Mouse (Mus musculus) heart, embryonic 13.5 days (tissue): Measurements from ENCODE around the gene Med31. TPM values are rescaled to one million over a fixed set of nuclear protein-coding genes. Genes with fewer than 3 reads are reported as not detected.
A peak's percentile ranks its signal among the peaks of the same experiment; 100 is the strongest.

Experiments
- ATAC-seq: fragments of 200-750 bp; cut with Nextera tagmentation; 2 replicates; pipeline ENCODE4 v1.8.0; 2017; ENCODE audit warnings: moderate TSS enrichment; ENCODE audit not compliant: insufficient number of reproducible peaks, low FRiP score, low TSS enrichment; ENCODE audit errors: extremely low read depth
- H3K27ac ChIP-seq: fragments of 300-500 bp; sonication (generic); replicated peaks from 2 replicates; pipeline ENCODE4 v1.5.1; 2015; ENCODE audit warnings: moderate library complexity, mild to moderate bottlenecking, inconsistent platforms
- H3K27me3 ChIP-seq: fragments of 300-500 bp; sonication (generic); replicated peaks from 2 replicates; pipeline ENCODE4 v1.6.1; 2015; ENCODE audit warnings: mild to moderate bottlenecking, inconsistent platforms
- H3K36me3 ChIP-seq: fragments of 300-500 bp; sonication (generic); 2 replicates; pipeline ENCODE4 v1.6.1; 2015; ENCODE audit warnings: mild to moderate bottlenecking, inconsistent platforms
- H3K4me1 ChIP-seq: fragments of 300-500 bp; sonication (generic); 2 replicates; pipeline ENCODE4 v1.6.1; 2015; ENCODE audit warnings: inconsistent platforms
- H3K4me2 ChIP-seq: fragments of 300-500 bp; sonication (generic); 2 replicates; pipeline ENCODE4 v1.6.1; 2015; ENCODE audit warnings: inconsistent platforms, mild to moderate bottlenecking, moderate library complexity
- H3K4me3 ChIP-seq: fragments of 300-500 bp; sonication (generic); 2 replicates; pipeline ENCODE4 v1.5.1; 2015; ENCODE audit warnings: moderate library complexity, mild to moderate bottlenecking, inconsistent platforms
- H3K9ac ChIP-seq: fragments of 300-500 bp; sonication (generic); 2 replicates; pipeline ENCODE4 v1.6.1; 2015; ENCODE audit warnings: inconsistent platforms, mild to moderate bottlenecking, moderate library complexity
- H3K9me3 ChIP-seq: fragments of 300-500 bp; sonication (generic); 2 replicates; pipeline ENCODE4 v1.6.1; 2016; ENCODE audit warnings: inconsistent platforms
- WGBS: fragments of 180-500 bp; shearing (Covaris S2); methylation state at CpG from one replicate; pipeline ENCODE4 v1.1.7; 2015; ENCODE audit warnings: mixed read lengths; 5-methylcytosine and 5-hydroxymethylcytosine counted together
- polyA plus RNA-seq: library from polyadenylated mRNA; unstranded; fragments of >200 nt; fragmentation: Nextera tagmentation; extraction: Ambion mirVana; gene quantifications from 2 replicates; pipeline ENCODE4 v1.2.1, GENCODE M21; 2015

Gene Med31
- polyA plus RNA-seq, 1 experiment from 2014 or later, result 28.3 TPM

DNA sequence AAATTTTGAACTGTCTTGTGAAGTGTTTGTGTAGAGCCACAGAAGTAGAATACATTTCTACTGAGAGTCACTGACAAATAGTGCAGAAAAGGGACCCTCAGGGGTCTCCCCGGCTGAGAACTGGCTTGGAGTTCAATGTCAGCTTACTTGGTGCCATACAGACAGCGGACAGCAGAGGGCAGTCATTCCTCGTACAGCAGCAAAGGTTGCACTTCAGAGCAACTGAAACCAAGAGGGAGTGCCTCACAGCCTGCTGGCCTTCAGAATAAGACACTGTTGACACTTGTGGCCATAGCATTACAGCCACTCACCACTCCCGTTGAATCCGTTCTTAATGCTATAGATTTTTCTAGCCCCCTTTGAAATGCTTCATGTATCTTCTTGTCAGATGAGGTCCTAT lies 9.5 kb upstream of the Med31 start:
- H3K4me1 ChIP-seq, result peaks cover 4% of the 10 kb centered on the region
- no peak for ATAC-seq

DNA sequence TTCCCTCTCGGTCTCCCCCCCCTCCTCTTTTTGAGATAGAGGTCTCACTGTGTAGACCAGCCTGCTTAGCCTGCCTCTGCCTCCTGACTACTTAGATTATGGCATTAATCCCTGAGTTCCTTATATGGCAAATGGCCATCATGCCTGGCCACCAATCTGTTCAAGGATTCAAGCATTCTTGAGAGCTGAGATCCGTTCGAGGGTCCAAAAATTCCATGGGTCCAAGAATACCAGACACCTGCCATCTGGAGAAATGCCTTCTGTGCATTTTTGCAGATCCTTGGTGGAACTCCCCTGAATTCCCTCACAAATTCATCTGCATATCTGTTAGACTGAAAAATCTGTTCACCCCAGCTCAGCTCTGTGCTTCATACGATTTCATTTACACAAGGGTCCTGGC lies 8.0 kb upstream of the Med31 start:
- Histone ChIP-seq H3K4me3 (no peak overlapping the region), H3K4me2 (no peak overlapping the region), H3K36me3 (no peaks in the 10 kb centered on the region), H3K9ac (no peak overlapping the region), H3K27ac (no peak overlapping the region), H3K4me1 (peaks cover 4% of the 10 kb centered on the region), H3K27me3 (peaks cover 10% of the 10 kb centered on the region; the same call in 1 of the 2 replicates), H3K9me3 (no peaks in the 10 kb centered on the region)
- no peak for ATAC-seq
- WGBS, result 67% methylated on average over 4 of the region's 4 CpGs

More for the DNA sequence above, 9.5 kb upstream of the Med31 start:
- no peak overlapping the region for H3K27ac ChIP-seq
- no peak overlapping the region for H3K9ac ChIP-seq
- no peaks in the 10 kb centered on the region for H3K36me3 ChIP-seq
- no peak overlapping the region for H3K4me3 ChIP-seq
- H3K4me2 ChIP-seq, result no peak overlapping the region
- H3K27me3 ChIP-seq, result peaks cover 24% of the 10 kb centered on the region; the same call in 1 of the 2 replicates
- H3K9me3 ChIP-seq, result no peaks in the 10 kb centered on the region
- 18% methylated on average over 5 of the region's 5 CpGs for WGBS

DNA sequence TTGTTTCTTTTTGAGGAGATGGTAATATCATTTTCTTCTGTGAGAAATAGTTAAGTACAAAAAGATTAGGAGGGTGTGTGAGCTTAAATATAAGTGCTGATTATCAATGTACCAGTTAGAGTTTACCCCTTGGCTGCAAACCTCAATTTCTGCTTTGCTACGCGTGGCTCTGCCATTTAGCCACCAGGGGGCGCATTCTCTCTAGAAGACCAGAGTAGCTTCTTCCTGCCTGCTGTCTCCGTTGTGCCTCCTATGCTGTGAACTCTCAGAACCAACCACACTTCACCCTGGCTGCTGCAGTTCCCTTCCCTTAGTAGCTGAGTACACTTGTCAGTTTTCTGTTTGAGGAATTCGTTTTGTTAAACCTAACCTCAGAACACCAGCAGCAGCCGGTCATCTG lies 5.9 kb upstream of the Med31 start:
- WGBS, result 12% methylated on average over 6 of the region's 6 CpGs
- ATAC-seq, result no peak
- H3K9me3 ChIP-seq, result no peaks in the 10 kb centered on the region
- H3K4me2 ChIP-seq, result no peak overlapping the region
- H3K27me3 ChIP-seq, result no peaks in the 10 kb centered on the region
- no peaks in the 10 kb centered on the region for H3K36me3 ChIP-seq
- H3K9ac ChIP-seq, result no peak overlapping the region
- H3K4me1 ChIP-seq, result peaks cover 4% of the 10 kb centered on the region
- H3K4me3 ChIP-seq, result no peak overlapping the region
- no peak overlapping the region for H3K27ac ChIP-seq

DNA sequence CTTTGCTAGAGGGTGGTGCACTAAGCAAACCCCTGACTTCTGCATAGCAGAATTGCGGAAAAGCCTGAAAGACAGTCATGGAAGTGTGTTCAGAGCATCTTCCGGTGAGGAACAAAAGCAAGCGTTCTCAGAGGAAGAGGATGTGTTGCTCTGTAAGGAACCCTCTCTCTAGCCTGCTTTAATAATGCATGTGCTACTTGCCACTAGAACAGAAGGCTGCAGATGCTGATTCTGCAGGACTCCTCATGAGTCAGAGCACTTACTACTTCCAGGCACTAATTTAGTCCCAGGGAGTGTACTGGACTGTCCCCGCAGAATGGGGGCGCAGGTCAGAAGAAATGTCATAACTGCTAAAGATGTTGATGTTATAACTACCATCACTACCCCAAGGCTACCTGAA lies 1.7 kb upstream of the Med31 start:
- H3K4me1 ChIP-seq, result peaks cover 11% of the 10 kb centered on the region; the same call in 1 of the 2 replicates
- WGBS, result 78% methylated on average over 5 of the region's 5 CpGs
- no peak overlapping the region for H3K27ac ChIP-seq
- H3K36me3 ChIP-seq, result peaks cover 11% of the 10 kb centered on the region
- H3K9me3 ChIP-seq, result no peaks in the 10 kb centered on the region
- H3K4me2 ChIP-seq, result no peak overlapping the region
- ATAC-seq, result no peak
- H3K9ac ChIP-seq, result no peak overlapping the region
- no peaks in the 10 kb centered on the region for H3K27me3 ChIP-seq
- H3K4me3 ChIP-seq, result no peak overlapping the region

DNA sequence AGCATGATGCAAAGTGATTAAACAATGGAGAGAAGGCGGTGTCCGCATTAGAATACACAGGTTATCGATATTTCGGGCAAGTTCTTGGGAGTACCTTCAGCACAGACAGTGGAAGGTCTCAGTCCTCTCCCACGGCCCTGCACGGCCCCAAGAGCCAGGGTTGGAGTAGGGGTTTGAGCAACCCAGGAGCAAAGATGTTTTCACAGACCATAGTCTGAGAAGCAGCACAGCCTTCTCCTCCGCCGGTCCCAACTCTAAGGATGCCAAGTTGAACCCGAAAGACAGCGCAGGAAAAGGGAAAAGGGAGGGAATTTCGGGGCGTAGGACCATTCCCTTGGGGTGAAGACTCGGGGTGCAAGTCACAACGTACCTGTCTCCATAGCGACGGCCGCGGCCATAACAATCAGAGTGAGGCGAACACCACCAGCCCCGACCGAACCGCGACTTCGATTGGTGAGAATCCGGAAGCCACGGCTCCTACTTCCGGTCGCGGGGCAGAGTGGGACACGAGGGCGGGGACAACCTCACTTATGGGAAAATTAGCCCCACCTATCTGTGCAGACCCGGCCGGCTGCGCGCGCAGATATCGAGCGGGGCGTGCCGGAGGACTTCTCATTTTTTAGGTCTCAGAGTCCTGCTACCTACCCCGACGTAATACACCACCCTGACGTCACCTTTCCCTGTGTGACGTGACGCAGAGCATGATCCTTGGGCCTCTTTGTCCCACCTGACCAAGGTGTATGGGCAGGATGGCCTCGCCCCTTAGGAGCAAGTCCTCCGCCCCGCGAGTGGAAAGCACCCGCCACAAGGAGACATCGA lies 592 bp downstream of the Med31 start:
- peak overlapping the region; percentile 91 for H3K9ac ChIP-seq
- peak; percentile 88 for ATAC-seq
- no peaks in the 10 kb centered on the region for H3K9me3 ChIP-seq
- H3K4me2 ChIP-seq, result peak overlapping the region; percentile 98
- H3K4me3 ChIP-seq, result peak overlapping the region; percentile 88
- peaks cover 11% of the 10 kb centered on the region; the same call in 1 of the 2 replicates for H3K4me1 ChIP-seq
- peaks cover 34% of the 10 kb centered on the region for H3K36me3 ChIP-seq
- under 1% methylated on average over 51 of the region's 51 CpGs for WGBS
- H3K27me3 ChIP-seq, result no peaks in the 10 kb centered on the region
- H3K27ac ChIP-seq, result peak overlapping the region; percentile 76

DNA sequence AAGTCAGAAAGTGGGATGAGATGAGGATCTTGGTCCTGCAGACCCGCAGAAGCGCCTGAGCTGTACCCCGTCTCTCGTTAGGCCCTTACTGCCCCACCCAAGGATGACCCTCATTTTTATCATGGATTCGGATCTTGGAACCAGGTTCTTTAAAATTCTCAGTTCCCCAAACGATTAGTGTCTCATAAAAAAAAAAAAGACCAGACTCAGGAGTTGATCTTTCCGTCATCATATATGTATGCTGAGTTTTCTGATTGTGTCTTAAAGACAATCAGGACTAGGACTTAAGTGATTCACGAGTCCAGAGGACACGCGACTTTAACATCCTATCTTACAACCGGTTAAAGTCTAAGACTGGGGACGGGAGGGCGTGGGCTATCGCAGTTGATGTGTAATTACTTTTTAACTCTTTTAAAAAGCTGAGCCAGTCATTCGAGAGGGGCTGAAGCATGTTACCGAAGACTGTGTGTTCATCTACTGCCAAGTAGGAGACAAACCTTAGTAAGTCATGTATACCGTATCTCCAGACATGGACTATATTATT lies 7.5 kb downstream of the Med31 start:
- H3K4me2 ChIP-seq, result peak overlapping the region; percentile 94
- peak overlapping the region; percentile 91 for H3K4me3 ChIP-seq
- peak overlapping the region; percentile 50; the same call in 1 of the 2 replicates for H3K27ac ChIP-seq
- ATAC-seq, result no peak
- peak overlapping the region; percentile 93 for H3K9ac ChIP-seq
- H3K9me3 ChIP-seq, result no peaks in the 10 kb centered on the region
- H3K36me3 ChIP-seq, result peaks cover 39% of the 10 kb centered on the region
- 12% methylated on average over 17 of the region's 17 CpGs for WGBS
- no peaks in the 10 kb centered on the region for H3K27me3 ChIP-seq
- H3K4me1 ChIP-seq, result peaks cover 17% of the 10 kb centered on the region

DNA sequence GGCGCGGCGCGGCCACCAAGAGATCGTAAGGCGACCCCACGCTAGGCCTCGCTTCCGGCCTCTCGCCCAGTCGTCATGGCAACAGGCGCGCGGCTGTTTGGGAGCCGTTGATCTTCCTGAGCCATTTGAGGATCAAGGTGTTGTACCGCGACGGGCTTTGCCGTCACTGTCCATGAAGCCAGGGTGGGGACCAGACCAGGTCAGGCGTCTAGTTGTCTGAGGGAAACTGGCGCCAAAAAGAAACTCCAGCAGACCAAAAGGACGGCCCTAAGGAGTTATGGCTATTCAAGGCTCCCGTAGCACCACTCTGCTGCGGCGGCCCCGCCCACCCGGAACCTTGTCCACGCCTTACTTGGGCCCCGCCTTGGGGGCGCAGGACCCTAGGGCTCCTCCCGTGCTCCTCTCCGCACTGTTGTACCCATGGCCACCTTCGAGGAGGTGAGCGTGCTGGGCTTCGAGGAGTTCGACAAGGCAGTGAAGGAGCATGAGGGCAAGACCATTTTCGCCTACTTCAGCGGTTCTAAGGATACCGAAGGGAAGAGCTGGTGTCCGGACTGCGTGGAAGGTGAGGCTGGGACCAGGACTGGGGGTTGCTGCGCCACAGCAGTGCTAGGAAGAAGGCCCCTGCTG lies 8.1 kb downstream of the Med31 start, which contains the start of the genes 4933427D14Rik and Txndc17:
4933427D14Rik (minus strand) TSS at position 256 of the 630 bp plus-strand sequence.
Txndc17 (plus strand) TSS at position 344 of the 630 bp plus-strand sequence.
- Histone ChIP-seq H3K4me1 (peaks cover 17% of the 10 kb centered on the region), H3K36me3 (peaks cover 35% of the 10 kb centered on the region), H3K4me3 (peak within 1 kb of the TSS; percentile 91), H3K9me3 (no peaks in the 10 kb centered on the region), H3K27me3 (no peaks in the 10 kb centered on the region), H3K27ac (peak within 1 kb of the TSS; percentile 50; the same call in 1 of the 2 replicates), H3K4me2 (peak within 1 kb of the TSS; percentile 94), H3K9ac (peak within 1 kb of the TSS; percentile 93)
- peak; percentile 87 for ATAC-seq
- whole genome bisulfite sequencing, result under 1% methylated on average over 42 of the region's 42 CpGs

DNA sequence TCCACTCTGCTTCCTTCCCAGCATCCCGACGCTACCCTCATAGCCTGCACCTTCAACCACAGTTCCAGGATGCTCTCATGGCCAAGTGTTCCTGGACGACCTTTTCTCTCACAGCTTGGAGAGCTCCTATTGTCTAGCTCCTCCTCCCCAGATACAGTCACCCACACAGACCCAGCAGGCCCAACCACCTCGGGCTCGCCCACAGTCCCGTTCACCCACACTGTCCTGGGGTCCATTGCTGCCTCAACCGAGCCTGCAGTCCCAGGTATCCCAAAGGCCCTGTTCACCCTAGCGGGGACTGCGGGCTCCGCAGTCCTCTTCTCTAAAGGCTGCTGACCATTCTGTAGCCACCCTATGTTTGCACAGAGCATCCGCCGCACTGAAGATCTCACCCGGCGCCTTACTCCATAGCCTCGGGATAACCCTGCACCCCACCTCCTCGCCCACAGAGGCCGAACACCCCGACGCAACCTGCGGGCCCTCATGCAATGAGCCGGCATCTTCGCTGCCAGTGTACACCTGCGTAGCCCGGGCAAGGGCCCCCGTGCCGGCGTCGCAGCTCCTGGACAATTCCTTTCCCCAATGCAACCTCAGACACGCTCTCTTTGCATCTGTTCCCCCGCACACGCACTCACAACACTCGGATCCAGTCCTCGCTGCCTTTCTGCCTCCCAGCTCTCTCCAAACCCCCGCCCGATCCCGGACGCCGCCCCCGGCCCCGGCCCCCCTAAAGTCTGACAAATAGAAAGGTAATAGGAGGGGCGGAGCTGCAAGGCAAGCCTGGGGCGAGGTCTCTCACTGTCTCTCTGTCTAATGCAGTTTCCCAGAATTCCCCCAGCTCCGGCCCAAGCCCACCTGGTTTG lies 8.8 kb downstream of the Med31 start, which contains the start of gene Gm43951:
Gm43951 (minus strand) TSS at position 500 of the 863 bp plus-strand sequence.
- peaks cover 17% of the 10 kb centered on the region for H3K4me1 ChIP-seq
- peak within 1 kb of the TSS; percentile 50; the same call in 1 of the 2 replicates for H3K27ac ChIP-seq
- WGBS, result 1% methylated on average over 43 of the region's 43 CpGs
- no peaks in the 10 kb centered on the region for H3K27me3 ChIP-seq
- H3K9ac ChIP-seq, result peak within 1 kb of the TSS; percentile 93
- H3K36me3 ChIP-seq, result peaks cover 35% of the 10 kb centered on the region
- no peak for ATAC-seq
- H3K4me3 ChIP-seq, result peak within 1 kb of the TSS; percentile 91
- no peaks in the 10 kb centered on the region for H3K9me3 ChIP-seq
- H3K4me2 ChIP-seq, result peak within 1 kb of the TSS; percentile 94

DNA sequence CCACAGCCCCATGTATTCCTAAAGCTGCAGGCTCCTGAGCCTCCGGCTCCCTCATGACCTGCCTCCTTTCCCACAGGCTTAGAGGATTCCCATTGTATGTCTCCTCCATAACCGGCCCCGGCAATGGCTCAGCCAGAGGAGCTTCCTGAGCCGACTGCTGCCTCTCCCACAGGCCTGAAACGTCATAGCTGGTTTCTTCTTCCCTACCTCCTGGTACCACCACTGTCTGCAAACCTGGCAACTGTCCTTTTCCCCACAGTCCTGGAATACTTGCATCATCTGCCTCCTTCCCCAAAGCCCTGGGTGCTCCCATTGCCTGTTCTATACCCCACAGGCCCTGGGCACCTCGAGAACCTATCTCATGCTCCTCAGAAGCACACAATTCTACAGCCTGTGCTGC lies 10.1 kb downstream of the Med31 start:
- 81% methylated on average over 6 of the region's 6 CpGs for WGBS

DNA sequence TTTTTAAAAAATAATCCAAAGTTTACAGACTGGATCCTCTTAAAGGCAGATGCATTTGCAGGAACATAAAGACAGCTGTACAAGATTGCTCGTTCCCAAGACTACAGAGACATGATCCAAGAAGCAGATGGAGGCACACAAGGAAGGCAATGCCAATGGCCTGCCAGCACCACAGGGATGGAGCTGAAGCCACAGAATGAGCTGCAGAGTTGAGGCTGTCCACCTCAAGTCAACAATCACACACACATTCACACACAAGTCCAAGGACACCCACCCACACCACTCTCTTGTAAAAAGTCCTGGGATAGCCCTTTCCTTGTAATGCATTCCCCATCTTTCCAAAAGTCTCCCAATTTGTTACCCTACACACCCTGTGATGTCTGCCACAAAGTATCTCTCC lies 12.0 kb downstream of the Med31 start:
- WGBS, result 81% methylated on average over 1 of the region's 1 CpGs
- no peak overlapping the region for H3K27ac ChIP-seq
- ATAC-seq, result no peak

More for the DNA sequence above, 10.1 kb downstream of the Med31 start:
- Histone ChIP-seq H3K4me2 (peak overlapping the region; percentile 94; the same call in 1 of the 2 replicates), H3K4me1 (peaks cover 17% of the 10 kb centered on the region), H3K27me3 (no peaks in the 10 kb centered on the region), H3K36me3 (peaks cover 29% of the 10 kb centered on the region), H3K4me3 (peak overlapping the region; percentile 91; the same call in 1 of the 2 replicates), H3K9ac (peak overlapping the region; percentile 93; the same call in 1 of the 2 replicates), H3K9me3 (no peaks in the 10 kb centered on the region), H3K27ac (no peak overlapping the region)
- no peak for ATAC-seq

More for the DNA sequence above, 12.0 kb downstream of the Med31 start:
- Histone ChIP-seq H3K36me3 (peaks cover 24% of the 10 kb centered on the region), H3K27me3 (no peaks in the 10 kb centered on the region), H3K9me3 (no peaks in the 10 kb centered on the region), H3K4me2 (no peak overlapping the region), H3K4me1 (peaks cover 17% of the 10 kb centered on the region), H3K9ac (no peak overlapping the region), H3K4me3 (no peak overlapping the region)
